Mouse (Mus musculus) myocyte (in vitro differentiated cells): ENCODE measurements at regions not wholly inside any gene's neighbourhood (a gene's known extent, or its start where the extent isn't known, plus 50 kb on each side); places are given as distances from the start of the nearest gene placed in this dataset.

Source experiments
- CEBPB ChIP-seq: IDR thresholded peaks from 2 replicates; pipeline ENCODE4 v1.6.1; 2011; ENCODE audit warnings: mild to moderate bottlenecking, moderate library complexity; ENCODE audit not compliant: poor library complexity, insufficient read depth, severe bottlenecking
- E2F4 ChIP-seq: IDR thresholded peaks from one replicate; pipeline ENCODE4 v1.6.1; 2011; ENCODE audit warnings: mild to moderate bottlenecking, control low read depth, moderate library complexity; ENCODE audit not compliant: insufficient read depth
- MAX ChIP-seq: IDR thresholded peaks from one replicate; pipeline ENCODE4 v1.6.1; 2011; ENCODE audit warnings: low read depth, mild to moderate bottlenecking, control low read depth
- MYOD1 ChIP-seq, 3 experiments: IDR thresholded peaks; one replicate each; pipeline ENCODE4 v1.6.1; 2011; ENCODE audit warnings: control low read depth in 2 of 3, low read depth in 2 of 3, mild to moderate bottlenecking in 2 of 3, moderate library complexity in 1 of 3; ENCODE audit not compliant: insufficient read length in 2 of 3, control insufficient read depth in 1 of 3
- MYOG ChIP-seq, 3 experiments: IDR thresholded peaks; one replicate each; pipeline ENCODE4 v1.6.1; 2011; ENCODE audit warnings: control low read depth in 2 of 3, low read depth in 2 of 3, mild to moderate bottlenecking in 2 of 3; ENCODE audit not compliant: insufficient read length in 2 of 3, control insufficient read depth in 1 of 3, insufficient read depth in 1 of 3
- POLR2A ChIP-seq: IDR thresholded peaks from one replicate; pipeline ENCODE4 v1.6.1; 2011; ENCODE audit warnings: low read depth, mild to moderate bottlenecking, control low read depth, moderate library complexity; ENCODE audit not compliant: insufficient read length
- POLR2AphosphoS2 ChIP-seq: IDR thresholded peaks from one replicate; pipeline ENCODE4 v1.6.1; 2011; ENCODE audit warnings: low read depth, control low read depth; ENCODE audit not compliant: insufficient read length
- REST ChIP-seq: IDR thresholded peaks from one replicate; pipeline ENCODE4 v1.6.1; 2011; ENCODE audit warnings: mild to moderate bottlenecking, control low read depth, moderate library complexity; ENCODE audit not compliant: insufficient read depth, insufficient read length
- TCF12 ChIP-seq: IDR thresholded peaks from one replicate; pipeline ENCODE4 v1.6.1; 2011; ENCODE audit warnings: mild to moderate bottlenecking, control low read depth; ENCODE audit not compliant: poor library complexity, insufficient read depth, severe bottlenecking
- TCF3 ChIP-seq: IDR thresholded peaks from one replicate; pipeline ENCODE4 v1.6.1; 2011; ENCODE audit warnings: low read depth, control low read depth; ENCODE audit not compliant: insufficient read length
- USF1 ChIP-seq: IDR thresholded peaks from one replicate; pipeline ENCODE4 v1.6.1; 2011; ENCODE audit warnings: low read depth, mild to moderate bottlenecking, control low read depth, moderate library complexity

- TF ChIP-seq TCF3 (no peak), POLR2AphosphoS2 (no peak), POLR2A (no peak), E2F4 (no peak), CEBPB (no peak), USF1 (no peak), TCF12 (no peak), MYOG (IDR thresholded peaks at IDR 0.05; ENCODE audit: control insufficient read depth in 1 of 3, insufficient read depth in 1 of 3, insufficient read length in 2 of 3, low read depth in 2 of 3) (no peak), MYOD1 (IDR thresholded peaks at IDR 0.05; ENCODE audit: control insufficient read depth in 1 of 3, insufficient read length in 2 of 3, low read depth in 2 of 3) (no peak), MAX (no peak), REST (no peak)
These were observed 339.1 kb upstream of the Cdh4 start for GRCm38 (mm10) chr2:179103114-179103513.
